Mouse (Mus musculus): Measurements from ENCODE around the gene Tomm70a. TPM values are rescaled to one million over a fixed set of nuclear protein-coding genes. Genes with fewer than 3 reads are reported as not detected.

The Tomm70a gene
- total RNA-seq (2014; rRNA removed) (107 and 121 TPM in 2 replicates), polyA plus RNA-seq (2015; fragmentation: Nextera tagmentation; extraction: Ambion mirVana) (60.0 and 66.5 TPM in 2 replicates)

GRCm38 (mm10) chr16:57120913-57121815 is at the start of gene Tomm70a:
TSS of gene Tomm70a (plus strand) at chr16:57121703.
- Histone ChIP-seq H3K9me3 (ENCODE audit: low read length) (no peaks in the 10 kb centered on the region), H3K27ac (ENCODE audit: low read depth, low read length) (peak within 1 kb of the TSS; percentile 99), H3K4me2 (ENCODE audit: low read depth, low read length, poor library complexity, severe bottlenecking) (peak within 1 kb of the TSS; percentile 61), H3K4me3 (ENCODE audit: low read depth, low read length) (peak within 1 kb of the TSS; percentile 99), H3K27me3 (ENCODE audit: insufficient read depth, low read length) (no peaks in the 10 kb centered on the region), H3K36me3 (ENCODE audit: insufficient read depth, low read length) (no peaks in the 10 kb centered on the region), H3K9ac (replicated peaks; ENCODE audit: low read length, poor library complexity, severe bottlenecking) (peak within 1 kb of the TSS; percentile 99), H3K4me1 (ENCODE audit: insufficient read depth, low read length) (peaks cover 12% of the 10 kb centered on the region)
- DNase-seq (ENCODE audit: low spot score) (peak; percentile 99), ATAC-seq (ENCODE audit: low FRiP score) (peak; percentile 100)
- WGBS: 1% methylated on average over 35 of the region's 37 CpGs
- no peak; the same call in none of the 2 replicates for TF ChIP-seq CTCF (IDR thresholded peaks at IDR 0.05)

- no peak for ATAC-seq (ENCODE audit: low FRiP score)
- Histone ChIP-seq H3K4me1 (ENCODE audit: insufficient read depth, low read length) (no peaks in the 10 kb centered on the region), H3K4me3 (ENCODE audit: low read depth, low read length) (no peak overlapping the region), H3K27ac (ENCODE audit: low read depth, low read length) (no peak overlapping the region), H3K27me3 (ENCODE audit: insufficient read depth, low read length) (no peaks in the 10 kb centered on the region), H3K9me3 (ENCODE audit: low read length) (no peaks in the 10 kb centered on the region), H3K4me2 (ENCODE audit: low read depth, low read length, poor library complexity, severe bottlenecking) (no peak overlapping the region), H3K9ac (replicated peaks; ENCODE audit: low read length, poor library complexity, severe bottlenecking) (no peak overlapping the region), H3K36me3 (ENCODE audit: insufficient read depth, low read length) (no peaks in the 10 kb centered on the region)
- no peak for TF ChIP-seq CTCF (IDR thresholded peaks at IDR 0.05)
- 74% methylated on average over 7 of the region's 7 CpGs for WGBS
- no peak for DNase-seq (ENCODE audit: low spot score)
Measured at GRCm38 (mm10) chr16:57075986-57076385, 45.5 kb upstream of the Tomm70a start.

- Histone ChIP-seq H3K9me3 (ENCODE audit: low read length) (no peaks in the 10 kb centered on the region), H3K4me3 (ENCODE audit: low read depth, low read length) (no peak overlapping the region), H3K9ac (replicated peaks; ENCODE audit: low read length, poor library complexity, severe bottlenecking) (no peak overlapping the region), H3K27ac (ENCODE audit: low read depth, low read length) (no peak overlapping the region), H3K4me1 (ENCODE audit: insufficient read depth, low read length) (no peaks in the 10 kb centered on the region), H3K27me3 (ENCODE audit: insufficient read depth, low read length) (no peaks in the 10 kb centered on the region), H3K4me2 (ENCODE audit: low read depth, low read length, poor library complexity, severe bottlenecking) (no peak overlapping the region), H3K36me3 (ENCODE audit: insufficient read depth, low read length) (no peaks in the 10 kb centered on the region)
- DNase-seq (ENCODE audit: low spot score): no peak
- no peak for ATAC-seq (ENCODE audit: low FRiP score)
- TF ChIP-seq CTCF (IDR thresholded peaks at IDR 0.05): no peak
- WGBS: 81% methylated on average over 4 of the region's 4 CpGs
Measured at GRCm38 (mm10) chr16:57079577-57079976, 41.9 kb upstream of the Tomm70a start.

- H3K4me2 ChIP-seq (ENCODE audit: low read depth, low read length, poor library complexity, severe bottlenecking): no peak overlapping the region
- H3K9ac ChIP-seq (replicated peaks; ENCODE audit: low read length, poor library complexity, severe bottlenecking): no peak overlapping the region
- 43% methylated on average over 4 of the region's 4 CpGs for WGBS
- no peak overlapping the region for H3K27ac ChIP-seq (ENCODE audit: low read depth, low read length)
- ATAC-seq (ENCODE audit: low FRiP score): peak; percentile 89
- H3K36me3 ChIP-seq (ENCODE audit: insufficient read depth, low read length): no peaks in the 10 kb centered on the region
- H3K4me1 ChIP-seq (ENCODE audit: insufficient read depth, low read length): no peaks in the 10 kb centered on the region
- peak; percentile 82 for TF ChIP-seq CTCF (IDR thresholded peaks at IDR 0.05)
- H3K27me3 ChIP-seq (ENCODE audit: insufficient read depth, low read length): no peaks in the 10 kb centered on the region
- H3K4me3 ChIP-seq (ENCODE audit: low read depth, low read length): no peak overlapping the region
- no peaks in the 10 kb centered on the region for H3K9me3 ChIP-seq (ENCODE audit: low read length)
- DNase-seq (ENCODE audit: low spot score): peak; percentile 73
Measured at GRCm38 (mm10) chr16:57092460-57092859, 29.0 kb upstream of the Tomm70a start.

- no peak for TF ChIP-seq CTCF (IDR thresholded peaks at IDR 0.05)
- 0 out of 2 replicates have a peak, but pooled peaks have one; percentile 7 for ATAC-seq (ENCODE audit: low FRiP score)
Measured at GRCm38 (mm10) chr16:57092911-57093605, 28.4 kb upstream of the Tomm70a start.

More at GRCm38 (mm10) chr16:57092911-57093605, 28.4 kb upstream of the Tomm70a start:
- 71% methylated on average over 6 of the region's 6 CpGs for WGBS
- H3K4me2 ChIP-seq (ENCODE audit: low read depth, low read length, poor library complexity, severe bottlenecking): no peak overlapping the region
- H3K9ac ChIP-seq (replicated peaks; ENCODE audit: low read length, poor library complexity, severe bottlenecking): no peak overlapping the region
- no peaks in the 10 kb centered on the region for H3K9me3 ChIP-seq (ENCODE audit: low read length)
- H3K36me3 ChIP-seq (ENCODE audit: insufficient read depth, low read length): no peaks in the 10 kb centered on the region
- H3K4me3 ChIP-seq (ENCODE audit: low read depth, low read length): no peak overlapping the region
- no peaks in the 10 kb centered on the region for H3K27me3 ChIP-seq (ENCODE audit: insufficient read depth, low read length)
- no peak for DNase-seq (ENCODE audit: low spot score)
- H3K4me1 ChIP-seq (ENCODE audit: insufficient read depth, low read length): no peaks in the 10 kb centered on the region
- no peak overlapping the region for H3K27ac ChIP-seq (ENCODE audit: low read depth, low read length)

Data from midbrain, postnatal 0 days (tissue).